Mouse (Mus musculus) kidney, adult 2 months (tissue): ENCODE measurements around the gene H2al2a.

Source experiments
- CTCF ChIP-seq: fragments of 200-500 bp; conservative IDR thresholded peaks from 2 replicates; pipeline ENCODE4 v1.5.1; 2011; ENCODE audit warnings: low read depth, mild to moderate bottlenecking, control low read depth, low read length, moderate library complexity, mixed read lengths; ENCODE audit not compliant: insufficient read depth, insufficient read length
- POLR2A ChIP-seq: fragments of 200-500 bp; IDR thresholded peaks from one replicate; pipeline ENCODE4 v1.6.1; 2011; ENCODE audit warnings: low read depth, low read length, control low read depth

DNA sequence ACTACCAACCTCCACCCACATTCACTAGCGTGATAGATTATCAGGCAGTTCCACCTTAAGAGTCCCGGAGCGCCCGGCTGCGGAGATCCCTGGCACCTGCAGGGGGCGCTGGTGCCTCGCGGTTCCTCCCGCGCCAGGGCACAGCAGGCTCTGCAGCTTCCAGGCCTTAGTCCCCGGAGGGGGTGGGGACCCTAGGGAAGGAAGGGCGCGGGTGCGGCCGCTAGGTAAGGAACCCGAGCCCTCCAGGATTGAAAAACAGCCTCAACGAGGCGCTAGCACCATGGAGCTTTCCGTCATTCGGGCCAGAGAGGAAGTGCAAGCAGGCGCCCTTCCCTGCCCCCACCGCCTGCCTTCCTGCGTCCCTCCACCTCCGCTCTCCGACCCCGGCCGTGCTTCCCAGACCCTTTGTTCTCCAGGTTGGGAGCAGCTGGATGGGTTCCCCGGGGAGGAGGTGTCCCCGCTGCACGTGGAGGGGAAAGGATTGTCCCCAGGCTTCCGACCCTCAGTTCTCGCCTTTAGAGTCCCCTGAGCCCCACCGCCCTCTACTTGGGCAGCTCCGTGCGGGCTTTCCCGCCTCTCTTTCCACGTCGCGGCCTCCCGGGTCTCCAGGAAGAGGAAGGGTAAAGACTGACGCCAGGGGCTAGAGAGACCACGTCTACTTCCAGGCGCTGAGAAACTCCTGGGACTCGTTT lies 30.8 kb upstream of the H2al2a start:
- TF ChIP-seq POLR2A: no peak
- TF ChIP-seq CTCF: peak; percentile 75
